Mouse (Mus musculus) natural killer cell, adult 2 months (primary cell): ENCODE measurements around the gene Hes6.

Experiments used
- DNase-seq, 2 experiments: peaks; one replicate each; pipeline ENCODE4 v3.0.0; 2022; ENCODE audit warnings: low spot score in 2 of 2

Gene Hes6

GRCm38 (mm10) chr1:91405406-91406169 lies 8.2 kb downstream of the Hes6 start:
- peak in 1 of 2 experiments; percentile 8 for DNase-seq

GRCm38 (mm10) chr1:91404976-91405375 lies 8.9 kb downstream of the Hes6 start:
- no peak for DNase-seq

GRCm38 (mm10) chr1:91398260-91399062 lies 15.4 kb downstream of the Hes6 start, which contains the start of gene Ilkap:
Gene Ilkap (minus strand): TSS chr1:91398815.
- peak; percentile 71 to 77 for DNase-seq

- DNase-seq: no peak
These were observed 15.9 kb downstream of the Hes6 start for GRCm38 (mm10) chr1:91397927-91398259.

GRCm38 (mm10) chr1:91390369-91390768 lies 23.5 kb downstream of the Hes6 start:
- DNase-seq: no peak

GRCm38 (mm10) chr1:91381091-91381471 lies 32.8 kb downstream of the Hes6 start:
- DNase-seq: no peak

- peak; percentile 60 to 71 for DNase-seq
These were observed 33.3 kb downstream of the Hes6 start for GRCm38 (mm10) chr1:91380453-91381090.

- DNase-seq: no peak
These were observed 40.4 kb downstream of the Hes6 start for GRCm38 (mm10) chr1:91373414-91373835.

- no peak for DNase-seq
These were observed 43.8 kb downstream of the Hes6 start for GRCm38 (mm10) chr1:91370055-91370454.

GRCm38 (mm10) chr1:91369408-91369807 lies 44.4 kb downstream of the Hes6 start:
- no peak for DNase-seq

GRCm38 (mm10) chr1:91367295-91367694 lies 46.5 kb downstream of the Hes6 start:
- no peak for DNase-seq

- peak; percentile 63 to 74 for DNase-seq
These were observed 47.4 kb downstream of the Hes6 start, which contains the start of gene Erfe for GRCm38 (mm10) chr1:91366215-91367108. Gene Erfe (plus strand): TSS chr1:91366430.

GRCm38 (mm10) chr1:91365816-91366214 lies 48.0 kb downstream of the Hes6 start:
- DNase-seq: no peak

GRCm38 (mm10) chr1:91364822-91365644 lies 48.8 kb downstream of the Hes6 start:
- DNase-seq: no peak

- DNase-seq: no peak
These were observed 51.7 kb downstream of the Hes6 start for GRCm38 (mm10) chr1:91362113-91362512.
